Mouse (Mus musculus) ovary, postnatal 10 days (tissue): ENCODE data around the gene Ints7.

ENCODE experiments used
- DNase-seq: peaks from one replicate; pipeline ENCODE4 v3.0.0; 2022; ENCODE audit warnings: low spot score

Ints7 gene

GRCm38 (mm10) chr1:191575458-191576247 lies at the start of gene Ints7, which contains the start of gene Dtl:
Gene Ints7 (plus strand): TSS chr1:191575636.
Gene Dtl (minus strand): TSS chr1:191575544.
- DNase-seq = peak; percentile 98

- no peak for DNase-seq
Measured at GRCm38 (mm10) chr1:191527089-191527488, 48.3 kb upstream of the Ints7 start.

GRCm38 (mm10) chr1:191527921-191528612 lies 47.4 kb upstream of the Ints7 start:
- DNase-seq = peak; percentile 14

GRCm38 (mm10) chr1:191529406-191529805 lies 46.0 kb upstream of the Ints7 start:
- DNase-seq = no peak

GRCm38 (mm10) chr1:191531023-191531422 lies 44.4 kb upstream of the Ints7 start:
- DNase-seq = no peak

GRCm38 (mm10) chr1:191534896-191535295 lies 40.5 kb upstream of the Ints7 start:
- no peak for DNase-seq

- no peak for DNase-seq
Measured at GRCm38 (mm10) chr1:191540300-191540699, 35.1 kb upstream of the Ints7 start.

- DNase-seq = no peak
Measured at GRCm38 (mm10) chr1:191541014-191541413, 34.4 kb upstream of the Ints7 start.

- DNase-seq = no peak
Measured at GRCm38 (mm10) chr1:191541619-191542018, 33.8 kb upstream of the Ints7 start.

- DNase-seq = no peak
Measured at GRCm38 (mm10) chr1:191543747-191544146, 31.7 kb upstream of the Ints7 start.

GRCm38 (mm10) chr1:191550786-191551185 lies 24.6 kb upstream of the Ints7 start:
- no peak for DNase-seq

GRCm38 (mm10) chr1:191557109-191557508 lies 18.3 kb upstream of the Ints7 start:
- no peak for DNase-seq

GRCm38 (mm10) chr1:191559779-191560178 lies 15.7 kb upstream of the Ints7 start:
- no peak for DNase-seq

GRCm38 (mm10) chr1:191562823-191563365 lies 12.5 kb upstream of the Ints7 start:
- DNase-seq = no peak

- no peak for DNase-seq
Measured at GRCm38 (mm10) chr1:191567859-191568258, 7.6 kb upstream of the Ints7 start.

- no peak for DNase-seq
Measured at GRCm38 (mm10) chr1:191569625-191570024, 5.8 kb upstream of the Ints7 start.

GRCm38 (mm10) chr1:191570415-191570814 lies 5.0 kb upstream of the Ints7 start:
- no peak for DNase-seq

- DNase-seq = no peak
Measured at GRCm38 (mm10) chr1:191573906-191574639, 1.4 kb upstream of the Ints7 start.

GRCm38 (mm10) chr1:191574871-191575457 lies 472 bp upstream of the Ints7 start:
- DNase-seq = no peak

- no peak for DNase-seq
Measured at GRCm38 (mm10) chr1:191579524-191579923, 4.1 kb downstream of the Ints7 start.

- no peak for DNase-seq
Measured at GRCm38 (mm10) chr1:191581641-191582040, 6.2 kb downstream of the Ints7 start.

GRCm38 (mm10) chr1:191583836-191584235 lies 8.4 kb downstream of the Ints7 start:
- no peak for DNase-seq
